Mouse (Mus musculus) spleen, adult 2 months (tissue): Measurements from ENCODE around the gene Tnk2.

Experiments used
- CTCF ChIP-seq: fragments of 200-500 bp; IDR thresholded peaks from 2 replicates; pipeline ENCODE4 v1.5.1; 2011; ENCODE audit warnings: mild to moderate bottlenecking, inconsistent platforms; ENCODE audit not compliant: insufficient read depth, insufficient read length, insufficient replicate concordance; ENCODE audit errors: extremely low read depth
- POLR2A ChIP-seq: fragments of 200-500 bp; IDR thresholded peaks from 2 replicates; pipeline ENCODE4 v1.6.1; 2011; ENCODE audit warnings: low read depth, low read length, inconsistent platforms

DNA sequence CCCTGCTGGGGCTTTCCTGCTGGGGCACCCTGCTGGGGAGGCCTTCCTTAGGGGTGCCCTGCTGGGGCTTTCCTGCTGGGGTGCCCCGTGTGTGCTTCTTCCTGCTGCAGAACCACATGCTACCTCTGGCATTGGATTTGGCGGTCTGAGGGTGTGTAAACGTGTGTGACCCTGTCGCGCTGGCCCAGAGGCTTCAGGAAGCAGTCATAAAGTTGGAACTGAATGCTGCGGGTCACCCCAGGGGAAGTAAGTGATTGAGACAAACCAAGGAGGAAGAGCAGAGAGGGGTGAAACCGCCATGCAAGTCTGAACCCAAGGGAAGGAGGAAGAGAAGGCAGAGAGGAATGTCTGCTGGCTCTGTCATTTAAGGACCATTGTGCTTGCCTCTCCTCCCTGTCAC lies 54.9 kb downstream of the Tnk2 start:
- no peak for TF ChIP-seq POLR2A
- TF ChIP-seq CTCF, result no peak
